Mouse (Mus musculus) heart, embryonic 12.5 days (tissue): ENCODE data around the gene Gm45717. TPM values are rescaled to one million over a fixed set of nuclear protein-coding genes. Genes with fewer than 3 reads are reported as not detected.
A peak's percentile ranks its signal among the peaks of the same experiment; 100 is the strongest.

Source experiments
- ATAC-seq: fragments of 200-750 bp; cut with Nextera tagmentation; 2 replicates; pipeline ENCODE4 v1.8.0; 2017; ENCODE audit warnings: moderate TSS enrichment, moderate library complexity; ENCODE audit not compliant: insufficient number of reproducible peaks, low FRiP score
- H3K27ac ChIP-seq: fragments of 300-500 bp; sonication (generic); 2 replicates; pipeline ENCODE4 v1.5.1; 2016; ENCODE audit warnings: mild to moderate bottlenecking, moderate library complexity; ENCODE audit not compliant: poor library complexity, severe bottlenecking
- H3K27me3 ChIP-seq: fragments of 300-500 bp; sonication (generic); replicated peaks from 2 replicates; pipeline ENCODE4 v1.6.1; 2016; ENCODE audit warnings: mild to moderate bottlenecking, moderate library complexity
- H3K36me3 ChIP-seq: fragments of 300-500 bp; sonication (generic); 2 replicates; pipeline ENCODE4 v1.6.1; 2016; ENCODE audit warnings: mild to moderate bottlenecking, moderate library complexity
- H3K4me1 ChIP-seq: fragments of 300-500 bp; sonication (generic); replicated peaks from 2 replicates; pipeline ENCODE4 v1.6.1; 2016; ENCODE audit warnings: mild to moderate bottlenecking
- H3K4me2 ChIP-seq: fragments of 300-500 bp; sonication (generic); 2 replicates; pipeline ENCODE4 v1.6.1; 2016; ENCODE audit warnings: mild to moderate bottlenecking, moderate library complexity
- H3K4me3 ChIP-seq: fragments of 300-500 bp; sonication (generic); 2 replicates; pipeline ENCODE4 v1.5.1; 2016; ENCODE audit warnings: mild to moderate bottlenecking
- H3K9ac ChIP-seq: fragments of 300-500 bp; sonication (generic); 2 replicates; pipeline ENCODE4 v1.6.1; 2016; ENCODE audit warnings: mild to moderate bottlenecking, moderate library complexity
- H3K9me3 ChIP-seq: fragments of 300-500 bp; sonication (generic); replicated peaks from 2 replicates; pipeline ENCODE4 v1.6.1; 2016; ENCODE audit warnings: mild to moderate bottlenecking, moderate library complexity
- WGBS: fragments of 180-500 bp; shearing (Covaris S2); methylation state at CpG from one replicate; pipeline ENCODE4 v1.1.7; 2016; 5-methylcytosine and 5-hydroxymethylcytosine counted together
- polyA plus RNA-seq: library from polyadenylated mRNA; unstranded; fragments of >200 nt; fragmentation: Nextera tagmentation; extraction: Ambion mirVana; gene quantifications from 2 replicates; pipeline ENCODE4 v1.2.1, GENCODE M21; 2016

Gm45717 gene
- polyA plus RNA-seq, 1 experiment from 2014 or later = not detected

DNA sequence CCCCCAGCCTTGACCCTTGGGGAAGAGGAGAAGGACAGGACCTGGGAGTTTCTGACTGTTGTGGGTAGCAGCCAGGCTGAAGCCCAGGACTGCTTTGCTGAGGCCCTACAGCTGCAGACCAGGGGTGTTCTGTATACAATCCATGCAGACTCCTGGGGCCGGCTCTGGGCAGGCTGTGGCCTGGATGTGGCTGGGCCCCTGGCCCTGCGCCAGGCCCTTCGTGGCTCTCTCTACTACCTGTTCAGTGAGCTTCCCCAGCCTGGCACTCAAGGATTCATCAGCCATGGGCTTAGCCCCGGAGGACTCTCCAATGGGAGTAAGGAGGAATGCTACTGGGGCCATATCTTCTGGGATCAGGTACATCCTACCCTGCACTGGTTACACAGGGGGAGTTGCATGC is 12.4 kb downstream of the Gm45717 start:
- Histone ChIP-seq H3K27ac (no peak overlapping the region), H3K9ac (no peak overlapping the region)
- WGBS = 76% methylated on average over 4 of the region's 4 CpGs

DNA sequence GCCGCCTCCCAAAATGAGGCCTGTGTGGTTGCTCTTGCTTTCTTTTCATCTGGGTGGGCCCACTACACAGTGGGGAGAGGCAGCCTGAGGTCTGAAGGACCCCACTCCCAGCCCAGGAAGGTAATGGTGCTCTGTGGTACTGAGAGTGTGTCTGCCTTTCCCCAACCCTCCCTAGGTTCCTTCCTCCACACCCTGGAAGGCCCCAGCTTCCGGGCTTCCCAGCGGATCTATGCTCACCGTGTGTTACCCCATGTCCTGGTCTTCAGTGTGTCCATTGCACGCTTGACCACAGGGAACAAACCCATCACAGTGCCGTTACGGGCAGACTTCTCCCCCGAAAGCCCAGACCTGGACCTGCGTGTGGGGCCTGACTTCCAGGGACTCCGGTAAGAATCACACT is 12.9 kb downstream of the Gm45717 start:
- WGBS = 88% methylated on average over 10 of the region's 10 CpGs
- no peak overlapping the region for H3K4me3 ChIP-seq
- H3K4me2 ChIP-seq = no peak overlapping the region
- H3K9me3 ChIP-seq = no peaks in the 10 kb centered on the region
- H3K27ac ChIP-seq = no peak overlapping the region
- H3K27me3 ChIP-seq = no peaks in the 10 kb centered on the region
- no peak for ATAC-seq
- H3K4me1 ChIP-seq = peaks cover 33% of the 10 kb centered on the region
- H3K9ac ChIP-seq = no peak overlapping the region
- H3K36me3 ChIP-seq = peaks cover 20% of the 10 kb centered on the region

More for the DNA sequence above, 12.4 kb downstream of the Gm45717 start:
- no peak overlapping the region for H3K4me3 ChIP-seq
- H3K36me3 ChIP-seq = peaks cover 24% of the 10 kb centered on the region
- H3K9me3 ChIP-seq = no peaks in the 10 kb centered on the region
- no peaks in the 10 kb centered on the region for H3K27me3 ChIP-seq
- H3K4me2 ChIP-seq = no peak overlapping the region
- ATAC-seq = no peak
- H3K4me1 ChIP-seq = peaks cover 38% of the 10 kb centered on the region

DNA sequence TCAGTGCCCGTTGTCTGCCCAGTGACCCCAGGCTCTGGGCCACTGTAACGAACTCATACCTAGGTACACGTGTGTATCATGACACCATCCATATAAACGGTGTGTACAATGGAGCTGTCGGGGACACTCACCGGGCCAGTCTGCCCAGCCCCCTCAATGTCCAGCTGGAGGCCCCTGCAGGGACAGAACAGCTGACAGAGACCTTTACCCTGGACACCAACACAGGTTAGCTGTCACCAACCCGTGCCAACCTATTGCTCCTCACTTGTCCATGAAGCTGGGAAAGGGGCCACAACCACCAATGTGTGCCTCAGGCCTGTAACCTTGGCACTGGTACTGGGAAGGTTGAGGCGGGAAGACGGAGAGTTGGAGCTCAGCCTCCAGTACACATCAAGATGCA is 13.4 kb downstream of the Gm45717 start:
- 0 out of 2 replicates have a peak, but pooled peaks cover 3% of the 10 kb centered on the region for H3K27me3 ChIP-seq
- peak overlapping the region; percentile 75 for H3K4me2 ChIP-seq
- H3K9ac ChIP-seq = peak overlapping the region; percentile 84
- no peak for ATAC-seq
- H3K27ac ChIP-seq = peak overlapping the region; percentile 76
- peaks cover 28% of the 10 kb centered on the region for H3K4me1 ChIP-seq
- H3K9me3 ChIP-seq = no peaks in the 10 kb centered on the region
- peaks cover 16% of the 10 kb centered on the region for H3K36me3 ChIP-seq
- WGBS = 63% methylated on average over 9 of the region's 9 CpGs
- peak overlapping the region; percentile 58 for H3K4me3 ChIP-seq

DNA sequence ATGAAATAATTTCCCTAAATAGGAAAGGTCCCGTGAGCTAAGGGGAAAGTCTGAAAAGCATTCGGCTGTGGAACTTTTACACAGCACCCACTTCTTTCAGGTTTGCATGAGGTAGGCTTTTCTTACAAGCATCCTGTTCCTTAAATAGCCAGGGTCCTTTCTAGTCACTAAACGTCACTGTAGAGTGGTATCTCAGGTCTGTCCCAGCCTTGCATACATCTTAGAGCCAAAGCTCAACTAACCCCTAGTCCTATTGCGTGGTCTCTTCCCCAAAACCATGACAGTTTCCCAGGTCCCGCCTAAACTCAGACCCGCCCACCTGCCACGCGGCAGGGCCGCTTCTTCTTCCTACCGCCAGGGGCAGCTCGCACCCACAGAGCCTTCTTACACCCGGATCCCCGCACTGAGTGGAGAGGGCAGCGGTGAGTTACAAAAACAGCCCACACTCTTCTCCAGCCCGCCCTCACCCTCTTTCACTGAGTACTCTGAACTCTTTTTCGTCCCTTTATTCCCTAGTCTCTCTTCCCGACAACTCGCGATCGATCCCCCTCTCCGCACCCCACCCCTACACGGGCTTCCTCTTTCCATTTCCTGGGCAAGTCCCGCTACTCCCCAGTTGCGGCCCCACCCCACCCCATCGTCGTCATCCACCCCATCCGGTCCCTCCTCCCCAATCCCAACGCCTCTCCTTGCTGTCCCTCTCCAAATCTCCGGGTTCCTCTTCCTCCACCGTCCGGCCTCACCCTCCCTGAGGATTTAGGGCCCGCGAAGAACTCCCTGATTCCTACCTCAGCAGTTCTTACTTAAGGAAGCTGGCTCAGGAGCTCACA is 14.3 kb downstream of the Gm45717 start, which contains the start of gene Pgghg:
Gene Pgghg (plus strand): TSS at position 170 of the 830 bp plus-strand sequence.
- Histone ChIP-seq H3K4me2 (peak within 1 kb of the TSS; percentile 75), H3K9ac (peak within 1 kb of the TSS; percentile 84), H3K4me3 (peak within 1 kb of the TSS; percentile 58), H3K36me3 (peaks cover 15% of the 10 kb centered on the region), H3K27me3 (peaks cover 8% of the 10 kb centered on the region), H3K27ac (peak within 1 kb of the TSS; percentile 76), H3K9me3 (no peaks in the 10 kb centered on the region), H3K4me1 (peaks cover 19% of the 10 kb centered on the region)
- peak; percentile 91 for ATAC-seq
- 2% methylated on average over 33 of the region's 33 CpGs for WGBS

DNA sequence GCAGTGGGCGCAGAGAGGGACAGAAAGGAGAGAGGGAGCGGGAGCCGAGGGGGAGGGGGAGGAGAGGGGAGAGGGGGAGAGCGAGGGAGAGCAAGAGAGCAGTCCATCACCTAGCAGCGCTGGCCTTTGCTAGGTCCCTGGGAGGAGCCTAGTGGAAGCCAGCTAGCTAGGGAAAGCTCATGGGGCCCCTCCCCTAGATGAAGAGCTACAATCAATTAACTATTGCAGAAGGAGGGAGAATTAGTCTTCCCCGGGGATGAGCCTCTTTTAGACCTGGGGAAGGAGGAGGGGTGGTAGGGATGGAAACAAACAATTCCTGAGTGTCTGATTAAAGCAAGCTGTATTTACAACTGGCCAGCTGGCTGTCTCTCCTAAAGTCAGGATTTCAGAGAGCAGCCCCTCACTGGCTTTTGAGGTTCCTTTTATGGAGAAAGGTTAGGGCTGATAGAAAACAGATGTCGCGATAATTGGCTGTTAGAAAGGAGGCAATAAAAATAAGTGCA is 16.0 kb downstream of the Gm45717 start:
- Histone ChIP-seq H3K4me1 (peaks cover 15% of the 10 kb centered on the region), H3K9me3 (no peaks in the 10 kb centered on the region), H3K36me3 (peaks cover 1% of the 10 kb centered on the region; the same call in 1 of the 2 replicates), H3K9ac (peak overlapping the region; percentile 37; the same call in 1 of the 2 replicates), H3K27me3 (peaks cover 17% of the 10 kb centered on the region), H3K4me3 (no peak overlapping the region), H3K27ac (no peak overlapping the region), H3K4me2 (0 out of 2 replicates have a peak overlapping the region, but pooled peaks have one; percentile 4)
- WGBS = 14% methylated on average over 8 of the region's 8 CpGs
- ATAC-seq = no peak

DNA sequence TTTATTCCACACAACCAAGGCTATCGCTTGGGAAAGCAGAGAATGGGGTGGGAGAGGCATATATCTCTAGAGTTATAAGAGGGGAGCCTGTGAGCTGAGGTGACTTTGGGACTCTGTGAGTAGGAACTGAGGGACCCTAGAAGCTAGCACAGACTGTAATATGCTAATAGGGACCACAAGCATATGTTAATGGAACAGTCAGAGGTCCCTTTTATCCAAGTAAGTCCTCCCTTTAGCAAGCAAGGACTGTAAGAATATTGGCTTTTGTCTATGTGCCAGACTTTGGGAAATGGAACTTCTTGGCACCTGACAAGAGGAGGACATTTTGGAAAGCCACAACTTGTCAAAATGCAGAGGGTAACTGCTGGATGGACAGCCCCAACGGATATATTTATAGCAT is 16.8 kb downstream of the Gm45717 start:
- H3K9me3 ChIP-seq = no peaks in the 10 kb centered on the region

DNA sequence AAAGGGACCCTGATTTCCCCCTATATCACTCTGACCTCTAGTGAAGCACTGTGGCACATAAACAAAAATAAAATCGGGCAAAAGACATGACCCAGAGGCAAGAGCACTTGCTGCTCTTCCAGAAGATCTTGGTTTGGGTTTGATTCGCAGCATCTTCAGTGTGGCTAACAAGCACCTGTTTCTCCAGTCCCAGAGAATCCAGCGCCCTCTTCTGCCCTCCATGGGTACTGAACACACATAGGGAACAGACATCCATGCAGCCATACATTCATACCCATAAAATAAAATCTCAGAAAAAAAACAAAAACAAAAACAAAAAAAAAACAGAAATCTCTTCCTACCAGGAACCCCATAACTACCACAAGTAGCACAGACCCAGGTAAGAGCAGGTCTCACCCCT is 17.3 kb downstream of the Gm45717 start:
- Histone ChIP-seq H3K27me3 (peaks cover 17% of the 10 kb centered on the region), H3K36me3 (no peaks in the 10 kb centered on the region), H3K4me2 (no peak overlapping the region), H3K9ac (no peak overlapping the region), H3K9me3 (no peaks in the 10 kb centered on the region), H3K27ac (no peak overlapping the region), H3K4me1 (peaks cover 15% of the 10 kb centered on the region), H3K4me3 (no peak overlapping the region)
- 34% methylated on average over 3 of the region's 3 CpGs for WGBS
- no peak for ATAC-seq

More for the DNA sequence above, 16.8 kb downstream of the Gm45717 start:
- no peak for ATAC-seq
- H3K4me2 ChIP-seq = no peak overlapping the region
- H3K27me3 ChIP-seq = peaks cover 17% of the 10 kb centered on the region
- no peaks in the 10 kb centered on the region for H3K36me3 ChIP-seq
- H3K9ac ChIP-seq = no peak overlapping the region
- 35% methylated on average over 2 of the region's 2 CpGs for WGBS
- H3K27ac ChIP-seq = no peak overlapping the region
- H3K4me1 ChIP-seq = peaks cover 15% of the 10 kb centered on the region
- no peak overlapping the region for H3K4me3 ChIP-seq

DNA sequence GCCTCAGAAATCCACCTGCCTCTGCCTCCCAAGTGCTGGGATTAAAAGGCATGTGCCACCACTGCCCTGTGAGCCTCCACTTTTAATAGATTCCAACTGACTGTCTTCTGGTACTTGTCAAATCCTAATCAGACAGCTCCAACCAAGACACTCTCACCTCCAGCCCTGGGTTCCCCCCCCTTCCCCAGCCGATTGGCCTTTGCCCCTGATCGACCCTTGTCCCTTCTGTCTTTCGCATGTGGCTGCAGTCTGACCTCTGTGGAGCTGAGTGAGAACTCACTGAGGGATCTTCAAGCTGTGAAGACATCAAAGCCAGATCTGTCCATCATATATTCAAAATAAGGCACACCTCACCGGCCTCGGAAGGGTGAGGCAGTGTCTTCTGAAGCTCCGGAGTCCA is 28.6 kb downstream of the Gm45717 start:
- Histone ChIP-seq H3K9me3 (0 out of 2 replicates have a peak, but pooled peaks cover 7% of the 10 kb centered on the region), H3K9ac (no peak overlapping the region), H3K27ac (no peak overlapping the region), H3K27me3 (peaks cover 51% of the 10 kb centered on the region), H3K4me3 (no peak overlapping the region), H3K4me2 (no peak overlapping the region), H3K36me3 (no peaks in the 10 kb centered on the region), H3K4me1 (peaks cover 10% of the 10 kb centered on the region)
- 81% methylated on average over 6 of the region's 6 CpGs for WGBS
- ATAC-seq = no peak

DNA sequence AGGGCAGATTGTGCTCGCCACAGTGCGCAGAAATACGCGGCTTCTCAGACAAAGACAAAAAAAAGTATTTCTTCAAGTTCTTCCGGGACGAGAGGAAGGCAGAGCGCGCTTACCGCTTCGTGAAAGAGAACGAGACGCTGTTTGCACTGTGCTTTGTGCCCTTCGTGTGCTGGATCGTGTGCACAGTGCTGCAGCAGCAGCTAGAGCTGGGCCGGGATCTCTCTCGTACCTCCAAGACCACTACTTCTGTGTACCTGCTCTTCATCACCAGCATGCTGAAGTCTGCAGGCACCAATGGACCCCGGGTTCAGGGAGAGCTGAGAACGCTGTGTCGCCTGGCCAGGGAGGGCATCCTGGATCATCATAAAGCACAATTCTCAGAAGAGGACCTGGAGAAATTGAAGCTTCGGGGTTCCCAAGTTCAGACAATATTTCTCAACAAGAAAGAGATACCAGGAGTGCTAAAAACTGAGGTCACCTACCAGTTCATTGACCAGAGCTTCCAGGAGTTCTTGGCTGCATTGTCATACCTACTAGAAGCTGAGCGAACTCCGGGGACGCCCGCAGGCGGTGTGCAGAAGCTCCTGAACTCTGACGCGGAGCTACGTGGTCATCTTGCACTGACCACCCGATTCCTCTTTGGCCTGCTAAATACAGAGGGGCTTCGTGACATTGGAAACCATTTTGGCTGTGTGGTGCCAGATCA is 32.5 kb downstream of the Gm45717 start:
- H3K9ac ChIP-seq = no peak overlapping the region
- peak overlapping the region; percentile 39 for H3K4me3 ChIP-seq
- no peak overlapping the region for H3K27ac ChIP-seq
- ATAC-seq = no peak
- peaks cover 84% of the 10 kb centered on the region for H3K27me3 ChIP-seq
- peak overlapping the region; percentile 66 for H3K4me2 ChIP-seq
- H3K36me3 ChIP-seq = no peaks in the 10 kb centered on the region
- peaks cover 11% of the 10 kb centered on the region for H3K4me1 ChIP-seq
- 24% methylated on average over 30 of the region's 30 CpGs for WGBS
- H3K9me3 ChIP-seq = no peaks in the 10 kb centered on the region

DNA sequence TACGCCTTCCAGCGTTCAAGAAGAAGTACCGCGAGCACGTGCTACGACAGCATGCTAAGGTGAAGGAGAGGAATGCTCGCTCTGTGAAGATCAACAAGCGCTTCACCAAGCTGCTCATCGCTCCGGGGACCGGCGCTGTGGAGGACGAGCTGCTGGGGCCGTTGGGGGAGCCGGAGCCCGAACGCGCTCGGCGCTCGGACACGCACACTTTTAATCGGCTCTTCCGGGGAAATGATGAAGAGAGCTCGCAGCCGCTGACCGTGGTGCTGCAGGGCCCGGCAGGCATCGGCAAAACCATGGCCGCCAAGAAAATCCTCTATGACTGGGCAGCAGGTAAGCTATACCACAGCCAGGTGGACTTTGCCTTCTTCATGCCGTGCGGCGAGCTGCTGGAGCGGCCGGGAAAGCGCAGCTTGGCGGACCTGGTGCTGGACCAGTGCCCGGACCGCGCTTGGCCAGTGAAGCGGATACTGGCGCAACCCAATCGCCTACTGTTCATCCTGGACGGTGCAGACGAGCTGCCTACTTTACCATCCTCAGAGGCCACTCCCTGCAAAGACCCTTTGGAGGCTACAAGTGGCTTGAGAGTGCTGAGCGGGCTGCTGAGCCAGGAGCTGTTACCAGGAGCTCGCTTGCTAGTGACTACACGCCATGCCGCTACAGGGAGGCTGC is 33.2 kb downstream of the Gm45717 start:
- peaks cover 89% of the 10 kb centered on the region for H3K27me3 ChIP-seq
- no peaks in the 10 kb centered on the region for H3K9me3 ChIP-seq
- peaks cover 11% of the 10 kb centered on the region for H3K4me1 ChIP-seq
- peak overlapping the region; percentile 66 for H3K4me2 ChIP-seq
- H3K4me3 ChIP-seq = peak overlapping the region; percentile 39
- ATAC-seq = no peak
- no peaks in the 10 kb centered on the region for H3K36me3 ChIP-seq
- WGBS = 3% methylated on average over 49 of the region's 49 CpGs
- H3K9ac ChIP-seq = peak overlapping the region; percentile 11; the same call in 1 of the 2 replicates
- no peak overlapping the region for H3K27ac ChIP-seq
